Mouse (Mus musculus): ENCODE results near the gene Dennd1c.

The Dennd1c gene

GRCm38 (mm10) chr17:57078336-57078735, at the start of gene Dennd1c:
TSS of gene Dennd1c (minus strand) at chr17:57078514.
- peak; percentile 89 for DNase-seq (ENCODE audit: low read depth, low spot score)

GRCm38 (mm10) chr17:57125853-57126622, 47.7 kb upstream of the Dennd1c start:
- peak; percentile 44 for DNase-seq (ENCODE audit: low read depth, low spot score)

- no peak for DNase-seq (ENCODE audit: low read depth, low spot score)
Measured at GRCm38 (mm10) chr17:57124792-57125191, 46.5 kb upstream of the Dennd1c start.

- DNase-seq (ENCODE audit: low read depth, low spot score) = peak; percentile 50
Measured at GRCm38 (mm10) chr17:57123192-57124118, 45.1 kb upstream of the Dennd1c start.

- no peak for DNase-seq (ENCODE audit: low read depth, low spot score)
Measured at GRCm38 (mm10) chr17:57121856-57122255, 43.5 kb upstream of the Dennd1c start.

- DNase-seq (ENCODE audit: low read depth, low spot score) = no peak
Measured at GRCm38 (mm10) chr17:57118524-57119349, 40.4 kb upstream of the Dennd1c start.

GRCm38 (mm10) chr17:57116801-57117200, 38.5 kb upstream of the Dennd1c start:
- DNase-seq (ENCODE audit: low read depth, low spot score) = no peak

GRCm38 (mm10) chr17:57112768-57113474, 34.6 kb upstream of the Dennd1c start:
- no peak for DNase-seq (ENCODE audit: low read depth, low spot score)

- no peak for DNase-seq (ENCODE audit: low read depth, low spot score)
Measured at GRCm38 (mm10) chr17:57110005-57110404, 31.7 kb upstream of the Dennd1c start.

- no peak for DNase-seq (ENCODE audit: low read depth, low spot score)
Measured at GRCm38 (mm10) chr17:57108666-57109171, 30.4 kb upstream of the Dennd1c start.

GRCm38 (mm10) chr17:57108040-57108665, 29.8 kb upstream of the Dennd1c start:
- DNase-seq (ENCODE audit: low read depth, low spot score) = no peak

GRCm38 (mm10) chr17:57107064-57107463, 28.8 kb upstream of the Dennd1c start:
- no peak for DNase-seq (ENCODE audit: low read depth, low spot score)

- DNase-seq (ENCODE audit: low read depth, low spot score) = no peak
Measured at GRCm38 (mm10) chr17:57106035-57106368, 27.7 kb upstream of the Dennd1c start.

- peak; percentile 79 for DNase-seq (ENCODE audit: low read depth, low spot score)
Measured at GRCm38 (mm10) chr17:57105181-57106034, 27.1 kb upstream of the Dennd1c start, which contains the start of gene Tnfsf9. TSS of gene Tnfsf9 (plus strand) at chr17:57105325.

GRCm38 (mm10) chr17:57104496-57104895, 26.2 kb upstream of the Dennd1c start:
- peak; percentile 43 for DNase-seq (ENCODE audit: low read depth, low spot score)

GRCm38 (mm10) chr17:57102276-57102675, 24.0 kb upstream of the Dennd1c start:
- DNase-seq (ENCODE audit: low read depth, low spot score) = no peak

GRCm38 (mm10) chr17:57099629-57100325, 21.5 kb upstream of the Dennd1c start:
- no peak for DNase-seq (ENCODE audit: low read depth, low spot score)

GRCm38 (mm10) chr17:57098321-57098720, 20.0 kb upstream of the Dennd1c start:
- no peak for DNase-seq (ENCODE audit: low read depth, low spot score)

- peak; percentile 88 for DNase-seq (ENCODE audit: low read depth, low spot score)
Measured at GRCm38 (mm10) chr17:57096623-57096920, 18.3 kb upstream of the Dennd1c start.

All from A20 (cell line).